Mouse (Mus musculus): ENCODE data around the gene Spg11. TPM values are rescaled to one million over a fixed set of nuclear protein-coding genes. Genes with fewer than 3 reads are reported as not detected.
A peak's percentile ranks its signal among the peaks of the same experiment; 100 is the strongest.

Spg11 gene
- polyA plus RNA-seq, 1 experiment from 2014 or later: 2.2 TPM

DNA sequence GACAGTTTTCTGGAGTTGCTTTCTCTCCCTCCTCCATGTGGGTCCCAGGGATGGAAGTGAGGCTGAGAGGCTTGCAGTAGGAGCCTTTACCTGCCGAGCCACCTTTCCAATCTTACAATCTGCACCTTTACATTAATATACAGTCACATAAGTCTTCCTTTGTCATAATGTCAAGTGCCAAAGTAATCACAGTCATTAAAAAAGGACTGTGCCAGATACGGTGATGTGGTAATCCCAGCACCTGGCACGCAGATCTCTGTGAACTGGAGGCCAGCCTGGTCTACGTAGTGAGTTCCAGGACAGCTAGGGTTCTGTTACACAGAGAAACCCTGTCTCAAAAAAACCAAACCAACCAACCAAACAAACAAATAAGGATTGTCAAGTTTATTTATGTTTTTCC lies 24.3 kb downstream of the Spg11 start:
- Histone ChIP-seq H3K36me3 (replicated peaks; ENCODE audit: insufficient read depth, low read length) (peaks cover 43% of the 10 kb centered on the region), H3K27ac (ENCODE audit: low read depth) (no peak overlapping the region), H3K9ac (replicated peaks) (no peak overlapping the region), H3K4me3 (ENCODE audit: low read depth, low read length) (no peak overlapping the region), H3K4me1 (ENCODE audit: insufficient read depth) (no peaks in the 10 kb centered on the region), H3K9me3 (ENCODE audit: low read length) (no peaks in the 10 kb centered on the region), H3K27me3 (ENCODE audit: insufficient read depth, low read length) (no peaks in the 10 kb centered on the region), H3K4me2 (ENCODE audit: low read depth, low read length) (no peak overlapping the region)
- WGBS (ENCODE audit: insufficient replicate concordance): 85% methylated on average over 4 of the region's 4 CpGs
- ATAC-seq: no peak
- DNase-seq: no peak
- no peak for TF ChIP-seq CTCF (IDR thresholded peaks at IDR 0.05; ENCODE audit: low read depth)
- TF ChIP-seq EP300 (IDR thresholded peaks at IDR 0.05; ENCODE audit: low read depth): no peak

DNA sequence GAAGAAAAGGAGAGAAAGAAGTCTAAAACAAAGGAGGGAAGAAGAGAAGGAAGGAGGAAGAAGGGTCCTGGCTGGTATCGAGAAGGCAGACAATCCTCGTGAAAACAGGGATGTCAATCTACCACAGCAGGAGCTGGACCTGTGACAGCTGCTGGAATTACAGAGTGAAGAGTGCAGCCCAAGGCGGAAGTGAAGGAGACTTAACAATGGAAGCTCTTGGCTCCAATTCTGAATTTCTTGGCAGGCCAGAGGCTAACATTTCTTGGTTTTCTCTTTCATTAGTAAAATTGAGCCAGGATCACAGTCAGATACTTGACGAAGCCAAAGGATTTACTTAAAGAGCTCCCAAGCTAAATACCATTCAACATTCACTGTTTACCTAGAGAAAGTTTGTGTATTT lies 31.7 kb downstream of the Spg11 start:
- Histone ChIP-seq H3K9me3 (ENCODE audit: low read length) (no peaks in the 10 kb centered on the region), H3K4me2 (ENCODE audit: low read depth, low read length) (no peak overlapping the region), H3K4me3 (ENCODE audit: low read depth, low read length) (no peak overlapping the region), H3K36me3 (replicated peaks; ENCODE audit: insufficient read depth, low read length) (peaks cover 28% of the 10 kb centered on the region), H3K27me3 (ENCODE audit: insufficient read depth, low read length) (no peaks in the 10 kb centered on the region), H3K9ac (replicated peaks) (no peak overlapping the region), H3K4me1 (ENCODE audit: insufficient read depth) (no peaks in the 10 kb centered on the region), H3K27ac (ENCODE audit: low read depth) (no peak overlapping the region; the same call in 1 of the 2 replicates)
- ATAC-seq: no peak
- 78% methylated on average over 4 of the region's 4 CpGs for WGBS (ENCODE audit: insufficient replicate concordance)
- DNase-seq: no peak
- TF ChIP-seq CTCF (IDR thresholded peaks at IDR 0.05; ENCODE audit: low read depth) (no peak), EP300 (IDR thresholded peaks at IDR 0.05; ENCODE audit: low read depth) (no peak)

DNA sequence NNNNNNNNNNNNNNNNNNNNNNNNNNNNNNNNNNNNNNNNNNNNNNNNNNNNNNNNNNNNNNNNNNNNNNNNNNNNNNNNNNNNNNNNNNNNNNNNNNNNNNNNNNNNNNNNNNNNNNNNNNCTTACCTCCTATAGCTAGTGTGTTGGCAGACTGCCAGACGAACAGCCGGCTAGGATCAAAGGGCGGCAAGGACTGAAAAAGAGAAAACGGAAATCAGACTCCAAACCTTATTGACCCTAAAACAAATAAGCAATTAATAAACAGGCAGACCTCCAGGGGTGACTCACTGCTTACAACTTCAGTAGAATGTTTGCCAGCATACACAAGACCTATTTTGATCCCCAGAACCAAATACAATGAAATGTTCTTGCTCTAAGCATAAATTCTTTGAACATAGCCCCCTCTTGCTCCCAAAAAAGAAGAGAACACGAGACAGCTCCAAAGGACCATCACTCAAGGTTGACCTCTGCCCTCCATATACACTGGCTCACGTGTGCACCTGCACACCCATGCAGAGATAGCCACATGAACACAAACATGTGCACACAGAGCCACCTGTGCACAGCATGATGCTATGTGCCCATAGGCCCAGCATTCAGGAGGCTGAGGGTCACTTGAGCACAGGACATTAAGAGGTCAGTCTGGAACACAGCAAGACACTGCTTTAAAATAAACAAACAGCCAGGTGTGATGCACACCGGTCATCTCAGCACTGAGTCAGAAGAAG lies 36.3 kb downstream of the Spg11 start:
- peak; percentile 73 for DNase-seq
- peak; percentile 91 for ATAC-seq
- H3K36me3 ChIP-seq (replicated peaks; ENCODE audit: insufficient read depth, low read length): peaks cover 16% of the 10 kb centered on the region

DNA sequence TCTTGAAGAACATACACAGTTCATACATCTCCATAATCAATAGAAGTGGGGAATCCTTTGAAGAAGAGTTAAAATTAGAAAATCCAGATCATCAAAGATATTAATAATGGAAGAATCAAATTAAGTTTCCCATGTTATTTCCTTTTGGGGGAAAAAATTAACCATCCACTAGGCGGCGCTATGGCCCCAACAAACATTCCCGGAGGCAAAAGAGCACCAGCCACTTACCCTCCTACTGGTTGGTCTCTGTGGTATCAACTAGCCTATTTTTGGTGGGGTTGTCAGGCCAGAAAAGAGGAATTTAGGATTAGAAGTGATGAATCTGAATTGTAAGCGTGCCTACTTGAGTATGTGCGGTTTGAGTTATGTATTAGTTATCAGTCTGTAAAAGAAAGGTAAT lies 48.3 kb downstream of the Spg11 start:
- WGBS (ENCODE audit: insufficient replicate concordance): 25% methylated on average over 5 of the region's 5 CpGs
- DNase-seq (peak; percentile 70), ATAC-seq (peak; percentile 43; the same call in 1 of the 2 replicates)
- H3K9me3 ChIP-seq (ENCODE audit: low read length): no peaks in the 10 kb centered on the region
- no peak overlapping the region for H3K4me3 ChIP-seq (ENCODE audit: low read depth, low read length)
- H3K9ac ChIP-seq (replicated peaks): no peak overlapping the region
- no peaks in the 10 kb centered on the region for H3K27me3 ChIP-seq (ENCODE audit: insufficient read depth, low read length)
- peaks cover 33% of the 10 kb centered on the region for H3K36me3 ChIP-seq (replicated peaks; ENCODE audit: insufficient read depth, low read length)
- no peak overlapping the region for H3K27ac ChIP-seq (ENCODE audit: low read depth)
- no peak overlapping the region for H3K4me2 ChIP-seq (ENCODE audit: low read depth, low read length)
- H3K4me1 ChIP-seq (ENCODE audit: insufficient read depth): no peaks in the 10 kb centered on the region
- TF ChIP-seq CTCF (IDR thresholded peaks at IDR 0.05; ENCODE audit: low read depth) (peak; percentile 87), EP300 (IDR thresholded peaks at IDR 0.05; ENCODE audit: low read depth) (no peak)

More for the DNA sequence above, 36.3 kb downstream of the Spg11 start:
- Histone ChIP-seq H3K4me2 (ENCODE audit: low read depth, low read length) (no peak overlapping the region), H3K9me3 (ENCODE audit: low read length) (no peaks in the 10 kb centered on the region), H3K27me3 (ENCODE audit: insufficient read depth, low read length) (no peaks in the 10 kb centered on the region), H3K4me3 (ENCODE audit: low read depth, low read length) (no peak overlapping the region), H3K9ac (replicated peaks) (no peak overlapping the region), H3K4me1 (ENCODE audit: insufficient read depth) (no peaks in the 10 kb centered on the region), H3K27ac (ENCODE audit: low read depth) (peak overlapping the region; percentile 72)
- TF ChIP-seq CTCF (IDR thresholded peaks at IDR 0.05; ENCODE audit: low read depth) (no peak), EP300 (IDR thresholded peaks at IDR 0.05; ENCODE audit: low read depth) (peak; percentile 51; the same call in 1 of the 2 replicates)
- 57% methylated on average over 7 of the region's 7 CpGs for WGBS (ENCODE audit: insufficient replicate concordance)

DNA sequence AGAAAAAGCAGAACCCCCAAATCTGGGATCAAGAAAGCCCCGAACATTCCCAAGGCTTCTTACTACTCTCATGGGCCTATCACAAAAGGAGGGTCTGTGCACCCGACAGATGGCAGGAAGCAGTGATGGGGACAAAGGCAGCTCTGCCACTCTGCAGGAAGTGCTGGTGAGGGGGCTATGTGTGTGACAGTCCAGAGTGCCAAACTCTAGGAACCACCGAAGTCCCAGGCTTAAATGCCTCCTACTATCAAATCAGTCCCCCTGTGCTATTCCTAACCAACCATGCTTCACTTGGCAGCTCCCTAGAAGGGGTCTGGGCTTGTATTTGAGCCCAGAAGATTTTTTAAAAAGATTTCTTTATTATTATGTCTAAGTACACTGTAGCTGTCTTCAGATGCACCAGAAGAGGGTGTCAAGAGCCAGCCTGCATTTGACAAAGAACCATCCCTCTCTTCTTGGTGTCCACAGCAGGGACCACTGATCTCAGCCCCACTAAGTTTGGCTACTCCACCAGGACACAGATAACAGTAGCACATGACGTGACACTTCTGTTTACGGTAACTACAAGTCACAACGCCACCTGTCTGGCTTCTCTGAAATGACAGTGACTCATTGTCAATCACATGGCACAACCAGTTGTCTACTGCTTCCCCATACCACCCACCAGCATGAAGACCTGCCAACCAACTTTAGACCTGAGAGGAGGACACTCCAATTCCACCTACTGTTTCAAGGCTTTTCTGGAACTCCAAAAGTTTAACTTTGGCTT lies 48.9 kb downstream of the Spg11 start:
- Histone ChIP-seq H3K27me3 (ENCODE audit: insufficient read depth, low read length) (no peaks in the 10 kb centered on the region), H3K9me3 (ENCODE audit: low read length) (no peaks in the 10 kb centered on the region), H3K4me3 (ENCODE audit: low read depth, low read length) (no peak overlapping the region), H3K36me3 (replicated peaks; ENCODE audit: insufficient read depth, low read length) (peaks cover 31% of the 10 kb centered on the region), H3K4me2 (ENCODE audit: low read depth, low read length) (no peak overlapping the region), H3K27ac (ENCODE audit: low read depth) (no peak overlapping the region), H3K9ac (replicated peaks) (no peak overlapping the region), H3K4me1 (ENCODE audit: insufficient read depth) (no peaks in the 10 kb centered on the region)
- TF ChIP-seq EP300 (IDR thresholded peaks at IDR 0.05; ENCODE audit: low read depth) (no peak), CTCF (IDR thresholded peaks at IDR 0.05; ENCODE audit: low read depth) (no peak)
- no peak for DNase-seq
- peak; percentile 25; the same call in 1 of the 2 replicates for ATAC-seq
- 79% methylated on average over 6 of the region's 6 CpGs for WGBS (ENCODE audit: insufficient replicate concordance)

DNA sequence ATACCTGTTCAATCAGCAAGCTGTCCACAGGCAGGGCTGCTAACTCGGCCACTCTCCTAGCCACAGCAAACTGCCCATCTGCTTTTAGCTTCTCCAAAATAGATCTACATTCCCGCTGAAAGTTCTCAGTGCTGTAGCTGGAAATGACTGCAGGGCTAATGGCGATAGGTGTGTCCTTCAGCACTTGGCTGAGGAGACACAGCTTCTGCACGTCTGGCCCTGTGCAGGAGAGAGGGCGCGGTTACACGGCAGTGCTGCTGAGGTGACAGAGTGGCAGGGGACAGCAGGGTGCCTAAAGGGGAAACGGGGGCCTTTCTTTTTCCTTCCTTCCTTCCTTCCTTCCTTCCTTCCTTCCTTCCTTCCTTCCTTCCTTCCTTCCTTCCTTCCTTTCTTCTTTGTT lies 51.9 kb downstream of the Spg11 start:
- WGBS (ENCODE audit: insufficient replicate concordance): 72% methylated on average over 8 of the region's 8 CpGs
- DNase-seq (no peak), ATAC-seq (no peak)
- H3K9ac ChIP-seq (replicated peaks): no peak overlapping the region
- no peak overlapping the region for H3K27ac ChIP-seq (ENCODE audit: low read depth)
- H3K27me3 ChIP-seq (ENCODE audit: insufficient read depth, low read length): no peaks in the 10 kb centered on the region
- peaks cover 35% of the 10 kb centered on the region for H3K36me3 ChIP-seq (replicated peaks; ENCODE audit: insufficient read depth, low read length)
- H3K9me3 ChIP-seq (ENCODE audit: low read length): no peaks in the 10 kb centered on the region
- TF ChIP-seq EP300 (IDR thresholded peaks at IDR 0.05; ENCODE audit: low read depth): no peak
- no peak for TF ChIP-seq CTCF (IDR thresholded peaks at IDR 0.05; ENCODE audit: low read depth)
- no peak overlapping the region for H3K4me2 ChIP-seq (ENCODE audit: low read depth, low read length)
- H3K4me3 ChIP-seq (ENCODE audit: low read depth, low read length): no peak overlapping the region
- H3K4me1 ChIP-seq (ENCODE audit: insufficient read depth): no peaks in the 10 kb centered on the region
